Comparison of ENCODE assay signal across 21 mouse cellular contexts in the genomic region with DNA sequence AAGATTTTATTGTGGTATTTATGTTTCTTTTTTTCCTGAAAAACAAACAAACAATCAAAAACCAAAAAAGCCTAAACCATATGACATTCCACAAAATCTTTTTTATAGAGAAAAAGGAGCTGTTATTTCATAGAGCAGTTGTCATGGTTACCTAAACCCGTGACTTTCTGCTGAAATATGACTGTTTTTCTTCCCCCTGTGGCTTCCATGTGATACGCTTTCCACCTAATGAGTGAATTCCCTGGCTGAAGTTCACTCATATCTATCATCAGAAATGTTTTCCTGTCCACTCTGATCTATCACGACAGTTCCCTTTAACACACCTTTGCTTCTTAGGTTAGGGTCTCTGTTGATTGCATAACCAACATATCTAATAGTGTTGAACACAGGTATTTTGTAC. TPM values are rescaled to one million over a fixed set of nuclear protein-coding genes. Genes with fewer than 3 reads are reported as not detected.
DNase-seq lines count a peak whose midpoint lies in the region; ATAC-seq and TF ChIP-seq lines count a peak whose summit lies in the region.
"Had no signal": no experiment of that assay in that cellular context is flagged by ENCODE, and none has a peak within 500 bp of the region (broad histone marks: within the 10 kb centered on the region; RNA-seq: fewer than 3 reads in every experiment).

No protein-coding gene starts in this region.

- no peak for TF ChIP-seq CTCF in brain, embryonic 14.5 days (IDR thresholded peaks at IDR 0.05; ENCODE audit: borderline replicate concordance, extremely low read depth, insufficient read depth, insufficient read length)

- no peaks in the 10 kb centered on the region for H3K9me3 ChIP-seq in hindbrain, embryonic 14.5 days (ENCODE audit: control insufficient read depth, low read length)
- no peaks in the 10 kb centered on the region for H3K9me3 ChIP-seq in hindbrain, embryonic 11.5 days (ENCODE audit: control insufficient read depth, low read length)
- H3K9me3 ChIP-seq in midbrain, embryonic 14.5 days (ENCODE audit: control insufficient read depth, low read length): no peaks in the 10 kb centered on the region
- H3K9me3 ChIP-seq in midbrain, embryonic 10.5 days (replicated peaks): no peaks in the 10 kb centered on the region
- H3K9me3 ChIP-seq: embryonic facial prominence, embryonic 13.5 days; heart, embryonic 10.5 days; intestine, embryonic 15.5 days had no signal

- 72% methylated on average over 3 of the region's 3 CpGs for WGBS in hindbrain, embryonic 14.5 days
- 78% methylated on average over 3 of the region's 3 CpGs for WGBS in hindbrain, embryonic 11.5 days
- 71% methylated on average over 3 of the region's 3 CpGs for WGBS in midbrain, embryonic 14.5 days
- 89% methylated on average over 3 of the region's 3 CpGs for WGBS in midbrain, embryonic 10.5 days

- H3K4me1 ChIP-seq in hindbrain, embryonic 14.5 days (replicated peaks; ENCODE audit: control insufficient read depth, insufficient read depth, low read length): no peaks in the 10 kb centered on the region
- no peaks in the 10 kb centered on the region for H3K4me1 ChIP-seq in hindbrain, embryonic 11.5 days (replicated peaks; ENCODE audit: control insufficient read depth, insufficient read depth, low read length)
- no peaks in the 10 kb centered on the region for H3K4me1 ChIP-seq in midbrain, embryonic 14.5 days (ENCODE audit: control insufficient read depth, insufficient read depth, low read length)
- H3K4me1 ChIP-seq in midbrain, embryonic 10.5 days: no peaks in the 10 kb centered on the region
- H3K4me1 ChIP-seq: embryonic facial prominence, embryonic 13.5 days; heart, embryonic 10.5 days; intestine, embryonic 15.5 days had no signal

- H3K36me3 ChIP-seq in hindbrain, embryonic 14.5 days (replicated peaks; ENCODE audit: control insufficient read depth, insufficient read depth): no peaks in the 10 kb centered on the region
- H3K36me3 ChIP-seq in hindbrain, embryonic 11.5 days (ENCODE audit: control insufficient read depth, insufficient read depth, low read length): no peaks in the 10 kb centered on the region
- H3K36me3 ChIP-seq in midbrain, embryonic 14.5 days (ENCODE audit: control insufficient read depth, insufficient read depth, low read length): no peaks in the 10 kb centered on the region
- no peaks in the 10 kb centered on the region for H3K36me3 ChIP-seq in midbrain, embryonic 10.5 days
- H3K36me3 ChIP-seq: embryonic facial prominence, embryonic 13.5 days; heart, embryonic 10.5 days; intestine, embryonic 15.5 days had no signal

- TF ChIP-seq POLR2A in brain, embryonic 14.5 days (IDR thresholded peaks at IDR 0.05; ENCODE audit: borderline replicate concordance, extremely low read depth, insufficient read depth, insufficient read length, poor library complexity, severe bottlenecking): no peak

- no peak for ATAC-seq in hindbrain, embryonic 14.5 days (ENCODE audit: low FRiP score)
- no peak for ATAC-seq in hindbrain, embryonic 11.5 days (ENCODE audit: low FRiP score)
- ATAC-seq in midbrain, embryonic 14.5 days (ENCODE audit: low FRiP score, low TSS enrichment): no peak
- ATAC-seq: hindbrain, embryonic 16.5 days; intestine, embryonic 15.5 days had no signal

- DNase-seq in hindbrain, embryonic 14.5 days (ENCODE audit: low spot score): peak; percentile 25
- no peak for DNase-seq in hindbrain, embryonic 11.5 days (ENCODE audit: low spot score)
- DNase-seq in midbrain, embryonic 14.5 days: peak; percentile 38
- DNase-seq in midbrain, embryonic 10.5 days (ENCODE audit: low spot score): no peak
- peak; percentile 42 for DNase-seq in brain, embryonic 14.5 days (ENCODE audit: low read depth)
- peak; percentile 8 for DNase-seq in mesoderm, embryonic 11.5 days (ENCODE audit: low read depth, low spot score)
- DNase-seq in cerebellum, adult 9-11 months: no peak
- DNase-seq: adrenal gland, adult 2 months; adrenal gland, postnatal 25 days; cerebellum, adult 11-12 months; cerebellum, adult 9-10 months; cerebellum, postnatal 36 days; gastrocnemius, adult 2 months; gastrocnemius, postnatal 25 days; heart, adult 11 months; heart, postnatal 10 days; kidney, adult 18-20 months had no signal

- no peak overlapping the region for H3K27ac ChIP-seq in hindbrain, embryonic 14.5 days
- no peak overlapping the region for H3K27ac ChIP-seq in hindbrain, embryonic 11.5 days (ENCODE audit: low read depth, low read length)
- no peak overlapping the region for H3K27ac ChIP-seq in midbrain, embryonic 14.5 days (replicated peaks; ENCODE audit: low read depth, low read length)
- no peak overlapping the region for H3K27ac ChIP-seq in midbrain, embryonic 10.5 days (replicated peaks)
- H3K27ac ChIP-seq: embryonic facial prominence, embryonic 13.5 days; gastrocnemius, adult 2 months; heart, embryonic 10.5 days; intestine, embryonic 15.5 days had no signal

- no peak overlapping the region for H3K4me3 ChIP-seq in hindbrain, embryonic 14.5 days (replicated peaks; ENCODE audit: low read length)
- no peak overlapping the region for H3K4me3 ChIP-seq in hindbrain, embryonic 11.5 days (ENCODE audit: low read depth, low read length)
- no peak overlapping the region for H3K4me3 ChIP-seq in midbrain, embryonic 14.5 days (replicated peaks; ENCODE audit: low read depth, low read length)
- no peak overlapping the region for H3K4me3 ChIP-seq in midbrain, embryonic 10.5 days
- H3K4me3 ChIP-seq: embryonic facial prominence, embryonic 13.5 days; gastrocnemius, adult 2 months; heart, embryonic 10.5 days; intestine, embryonic 15.5 days had no signal

- H3K27me3 ChIP-seq in hindbrain, embryonic 14.5 days (ENCODE audit: control insufficient read depth, insufficient read depth, low read length): no peaks in the 10 kb centered on the region
- no peaks in the 10 kb centered on the region for H3K27me3 ChIP-seq in hindbrain, embryonic 11.5 days (ENCODE audit: control insufficient read depth, insufficient read depth, low read length)
- H3K27me3 ChIP-seq in midbrain, embryonic 14.5 days (ENCODE audit: control insufficient read depth, insufficient read depth, low read length): no peaks in the 10 kb centered on the region
- H3K27me3 ChIP-seq in midbrain, embryonic 10.5 days (ENCODE audit: low read depth, poor library complexity, severe bottlenecking): no peaks in the 10 kb centered on the region
- H3K27me3 ChIP-seq: embryonic facial prominence, embryonic 13.5 days; intestine, embryonic 15.5 days had no signal

- H3K9ac ChIP-seq in hindbrain, embryonic 14.5 days: no peak overlapping the region
- H3K9ac ChIP-seq in hindbrain, embryonic 11.5 days (ENCODE audit: low read depth, low read length): no peak overlapping the region
- H3K9ac ChIP-seq in midbrain, embryonic 14.5 days (replicated peaks; ENCODE audit: low read length): no peak overlapping the region
- H3K9ac ChIP-seq: embryonic facial prominence, embryonic 13.5 days; intestine, embryonic 15.5 days had no signal

- H3K4me2 ChIP-seq in hindbrain, embryonic 14.5 days (replicated peaks): no peak overlapping the region
- no peak overlapping the region for H3K4me2 ChIP-seq in hindbrain, embryonic 11.5 days (replicated peaks; ENCODE audit: low read depth, low read length)
- no peak overlapping the region for H3K4me2 ChIP-seq in midbrain, embryonic 14.5 days (ENCODE audit: low read length)
- H3K4me2 ChIP-seq: embryonic facial prominence, embryonic 13.5 days; intestine, embryonic 15.5 days had no signal

RNA-seq across cellular contexts. Expression of a gene that starts 5.3 kb away (rescaled TPM):
- 0.05 TPM in 1 of 2 replicates, not detected in the other for polyA plus RNA-seq in hindbrain, embryonic 14.5 days (2014; fragmentation: Nextera tagmentation; extraction: Ambion mirVana)
- 0.26 and 0.84 TPM in 2 replicates for polyA plus RNA-seq in hindbrain, embryonic 11.5 days (2014; fragmentation: Nextera tagmentation; extraction: Ambion mirVana)
- 0.16 TPM in 1 of 2 replicates, not detected in the other for polyA plus RNA-seq in midbrain, embryonic 14.5 days (2014; fragmentation: Nextera tagmentation; extraction: Ambion mirVana)
- polyA plus RNA-seq in midbrain, embryonic 10.5 days (2016; fragmentation: Nextera tagmentation; extraction: Ambion mirVana): 0.10 and 0.33 TPM in 2 replicates
- 0.08 TPM in 2 replicates for polyA plus RNA-seq in brain, embryonic 14.5 days (2012; rRNA removed)
- polyA plus RNA-seq: adrenal gland, adult 2 months; hindbrain, embryonic 16.5 days; intestine, embryonic 15.5 days had no signal

Comparison
In these comparisons a context has a peak if more than half of its experiments do, and no peak if none do; other contexts are left out.
1. DNase-seq: peak in hindbrain, embryonic 14.5 days (single experiment), midbrain, embryonic 14.5 days (single experiment), brain, embryonic 14.5 days (single experiment) and mesoderm, embryonic 11.5 days (single experiment); none in hindbrain, embryonic 11.5 days (single experiment), midbrain, embryonic 10.5 days (single experiment) and cerebellum, adult 9-11 months (single experiment).